Mouse (Mus musculus): ENCODE measurements at regions not wholly inside any gene's neighbourhood (a gene's known extent, or its start where the extent isn't known, plus 50 kb on each side); places are given as distances from the start of the nearest gene placed in this dataset.

GRCm38 (mm10) chr6:94413987-94414360 lies 86.2 kb upstream of the Slc25a26 start:
- Histone ChIP-seq H3K4me3 (no peak overlapping the region), H3K27ac (no peak overlapping the region)
- intact Hi-C loops (cut with DNase I), result no loop called here
- no peak for DNase-seq (ENCODE audit: extremely low spot score in 1 of 2, low spot score in 2 of 2)
- no peak for TF ChIP-seq CTCF (IDR thresholded peaks at IDR 0.05)

- intact Hi-C loops (cut with DNase I), result no loop called here
- Histone ChIP-seq H3K27ac (no peak overlapping the region), H3K4me3 (no peak overlapping the region)
- no peak for TF ChIP-seq CTCF (IDR thresholded peaks at IDR 0.05)
- DNase-seq (ENCODE audit: extremely low spot score in 1 of 2, low spot score in 2 of 2), result peak; percentile 26 to 30
Measured at GRCm38 (mm10) chr6:94413297-94413986, 86.7 kb upstream of the Slc25a26 start.

- TF ChIP-seq CTCF (IDR thresholded peaks at IDR 0.05), result no peak
- no peak overlapping the region for H3K4me3 ChIP-seq
- no peak overlapping the region for H3K27ac ChIP-seq
- intact Hi-C loops (cut with DNase I), result no loop called here
- DNase-seq (ENCODE audit: extremely low spot score in 1 of 2, low spot score in 2 of 2), result no peak
Measured at GRCm38 (mm10) chr6:94412341-94412740, 87.8 kb upstream of the Slc25a26 start.

- intact Hi-C loops (cut with DNase I), result no loop called here
- H3K4me3 ChIP-seq, result no peak overlapping the region
- no peak for DNase-seq (ENCODE audit: extremely low spot score in 1 of 2, low spot score in 2 of 2)
- no peak overlapping the region for H3K27ac ChIP-seq
- no peak for TF ChIP-seq CTCF (IDR thresholded peaks at IDR 0.05)
Measured at GRCm38 (mm10) chr6:94410480-94410879, 89.7 kb upstream of the Slc25a26 start.

- intact Hi-C loops (cut with DNase I), result no loop called here
- Histone ChIP-seq H3K4me3 (no peak overlapping the region), H3K27ac (no peak overlapping the region)
- DNase-seq (ENCODE audit: extremely low spot score in 1 of 2, low spot score in 2 of 2), result no peak
- no peak for TF ChIP-seq CTCF (IDR thresholded peaks at IDR 0.05)
Measured at GRCm38 (mm10) chr6:94408996-94409395, 91.1 kb upstream of the Slc25a26 start.

- H3K4me3 ChIP-seq, result no peak overlapping the region
- H3K27ac ChIP-seq, result no peak overlapping the region
- intact Hi-C loops (cut with DNase I), result no loop called here
- no peak for DNase-seq (ENCODE audit: extremely low spot score in 1 of 2, low spot score in 2 of 2)
- TF ChIP-seq CTCF (IDR thresholded peaks at IDR 0.05), result no peak
Measured at GRCm38 (mm10) chr6:94407751-94408150, 92.4 kb upstream of the Slc25a26 start.

- Histone ChIP-seq H3K27ac (no peak overlapping the region), H3K4me3 (no peak overlapping the region)
- DNase-seq (ENCODE audit: extremely low spot score in 1 of 2, low spot score in 2 of 2), result peak; percentile 32 to 45
- intact Hi-C loops (cut with DNase I), result loop anchor here (2.0 kb wide), 1 partner anchor 123 kb away; the partner anchor contains the start of gene Magi1
- TF ChIP-seq CTCF (IDR thresholded peaks at IDR 0.05), result no peak
Measured at GRCm38 (mm10) chr6:94405371-94406076, 94.6 kb upstream of the Slc25a26 start.

GRCm38 (mm10) chr6:94401617-94402481 lies 98.3 kb upstream of the Slc25a26 start:
- TF ChIP-seq CTCF (IDR thresholded peaks at IDR 0.05), result no peak
- intact Hi-C loops (cut with DNase I), result no loop called here
- no peak overlapping the region for H3K4me3 ChIP-seq
- no peak overlapping the region for H3K27ac ChIP-seq
- DNase-seq (ENCODE audit: extremely low spot score in 1 of 2, low spot score in 2 of 2), result no peak

- peak; percentile 28 to 39 for DNase-seq (ENCODE audit: extremely low spot score in 1 of 2, low spot score in 2 of 2)
- TF ChIP-seq CTCF (IDR thresholded peaks at IDR 0.05), result no peak
- Histone ChIP-seq H3K27ac (no peak overlapping the region), H3K4me3 (peak overlapping the region; percentile 36)
- intact Hi-C loops (cut with DNase I), result no loop called here
Measured at GRCm38 (mm10) chr6:94401061-94401591, 99.0 kb upstream of the Slc25a26 start.

- peak; percentile 69 for TF ChIP-seq CTCF (IDR thresholded peaks at IDR 0.05)
- peak overlapping the region; percentile 36 for H3K4me3 ChIP-seq
- peak; percentile 12 to 22 for DNase-seq (ENCODE audit: extremely low spot score in 1 of 2, low spot score in 2 of 2)
- no peak overlapping the region for H3K27ac ChIP-seq
- intact Hi-C loops (cut with DNase I), result loop anchor here (1.0 kb wide), 1 partner anchor 319 kb away; no protein-coding TSS in a partner anchor
Measured at GRCm38 (mm10) chr6:94400471-94401051, 99.6 kb upstream of the Slc25a26 start.

- no peak for DNase-seq (ENCODE audit: extremely low spot score in 1 of 2, low spot score in 2 of 2)
- Histone ChIP-seq H3K27ac (no peak overlapping the region), H3K4me3 (no peak overlapping the region)
- no peak for TF ChIP-seq CTCF (IDR thresholded peaks at IDR 0.05)
- intact Hi-C loops (cut with DNase I), result no loop called here
Measured at GRCm38 (mm10) chr6:94391134-94391533, 107.4 kb upstream of the Magi1 start.
